Mouse (Mus musculus): ENCODE measurements around the gene Zfp14. TPM values are rescaled to one million over a fixed set of nuclear protein-coding genes. Genes with fewer than 3 reads are reported as not detected.

Gene Zfp14
- total RNA-seq, 2 experiments from 2014 or later, result 3.5 to 4.1 TPM

Small RNAs within 50 kb of the gene (microRNA-seq; reads per million reads assigned to microRNA genes)
- not detected for gene Gm23368

Other genes starting within 250 kb of the Zfp14 start
- gene Zfp790, start 235.3 kb downstream of the Zfp14 start, total RNA-seq (2021), result 10 to 100 TPM; 17.9 to 18.4 TPM
- gene Zfp940, start 197.7 kb downstream of the Zfp14 start, total RNA-seq (2021), result 1 to 10 TPM; 2.4 to 2.5 TPM
- gene Zfp420, start 191.4 kb downstream of the Zfp14 start, total RNA-seq (2021), result 1 to 10 TPM; 5.2 to 5.4 TPM
- 10 to 100 TPM; 15.4 to 16.6 TPM for gene Zfp27, start 144.8 kb downstream of the Zfp14 start, total RNA-seq (2021)
- 10 to 100 TPM; 11.0 to 12.1 TPM for gene Zfp383, start 143.2 kb downstream of the Zfp14 start, total RNA-seq (2021)
- 10 to 100 TPM; 13.3 to 16.0 TPM for gene Zfp74, start 97.3 kb downstream of the Zfp14 start, total RNA-seq (2021)
- gene Zfp568, start 67.4 kb downstream of the Zfp14 start, total RNA-seq (2021), result 10 to 100 TPM; 22.8 to 26.2 TPM
- 1 to 10 TPM; 1.4 to 2.3 TPM for gene Zfp82, start 21.5 kb upstream of the Zfp14 start, total RNA-seq (2021)
- not detected for gene Gm26920, start 39.0 kb upstream of the Zfp14 start, total RNA-seq (2021)
- 1 to 10 TPM; 6.1 to 7.0 TPM for gene Zfp566, start 39.1 kb upstream of the Zfp14 start, total RNA-seq (2021)
- 10 to 100 TPM; 50.7 to 52.1 TPM for gene Zfp260, start 43.4 kb upstream of the Zfp14 start, total RNA-seq (2021)
- 10 to 100 TPM in 1 of 2 experiments, 1 to 10 TPM in 1; 8.0 to 10.2 TPM for gene Zfp382, start 70.6 kb upstream of the Zfp14 start, total RNA-seq (2021)
- 10 to 100 TPM; 77.4 to 83.3 TPM for gene Zfp146, start 118.4 kb upstream of the Zfp14 start, total RNA-seq (2021)
- gene Cox7a1, start 132.8 kb upstream of the Zfp14 start, total RNA-seq (2021), result 100 to 1,000 TPM; 176 to 250 TPM
- gene Capns1, start 147.4 kb upstream of the Zfp14 start, total RNA-seq (2021), result 100 to 1,000 TPM; 418 to 431 TPM
- 10 to 100 TPM; 82.1 to 84.3 TPM for gene Polr2i, start 180.6 kb upstream of the Zfp14 start, total RNA-seq (2021)
- gene Tbcb, start 180.9 kb upstream of the Zfp14 start, total RNA-seq (2021), result 10 to 100 TPM; 84.3 to 85.1 TPM
- gene Ovol3, start 184.3 kb upstream of the Zfp14 start, total RNA-seq (2021), result not detected
- gene Thap8, start 228.7 kb upstream of the Zfp14 start, total RNA-seq (2021), result under 1 TPM; 0.54 to 0.70 TPM
- gene Wdr62, start 229.0 kb upstream of the Zfp14 start, total RNA-seq (2021), result 10 to 100 TPM; 12.1 to 13.5 TPM
- 10 to 100 TPM; 50.8 to 59.8 TPM for gene Clip3, start 240.3 kb upstream of the Zfp14 start, total RNA-seq (2021)

Measured in adrenal gland, postnatal 4 days (tissue).